Mouse (Mus musculus): Measurements from ENCODE around the gene Slc13a5.

DNA sequence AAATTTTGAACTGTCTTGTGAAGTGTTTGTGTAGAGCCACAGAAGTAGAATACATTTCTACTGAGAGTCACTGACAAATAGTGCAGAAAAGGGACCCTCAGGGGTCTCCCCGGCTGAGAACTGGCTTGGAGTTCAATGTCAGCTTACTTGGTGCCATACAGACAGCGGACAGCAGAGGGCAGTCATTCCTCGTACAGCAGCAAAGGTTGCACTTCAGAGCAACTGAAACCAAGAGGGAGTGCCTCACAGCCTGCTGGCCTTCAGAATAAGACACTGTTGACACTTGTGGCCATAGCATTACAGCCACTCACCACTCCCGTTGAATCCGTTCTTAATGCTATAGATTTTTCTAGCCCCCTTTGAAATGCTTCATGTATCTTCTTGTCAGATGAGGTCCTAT, 42.2 kb downstream of the Slc13a5 start:
- TF ChIP-seq EP300 (IDR thresholded peaks at IDR 0.05) (no peak), CTCF (IDR thresholded peaks at IDR 0.05) (peak; percentile 95)
